Comparison of ENCODE assay signal across 29 mouse cellular contexts in the genomic region with DNA sequence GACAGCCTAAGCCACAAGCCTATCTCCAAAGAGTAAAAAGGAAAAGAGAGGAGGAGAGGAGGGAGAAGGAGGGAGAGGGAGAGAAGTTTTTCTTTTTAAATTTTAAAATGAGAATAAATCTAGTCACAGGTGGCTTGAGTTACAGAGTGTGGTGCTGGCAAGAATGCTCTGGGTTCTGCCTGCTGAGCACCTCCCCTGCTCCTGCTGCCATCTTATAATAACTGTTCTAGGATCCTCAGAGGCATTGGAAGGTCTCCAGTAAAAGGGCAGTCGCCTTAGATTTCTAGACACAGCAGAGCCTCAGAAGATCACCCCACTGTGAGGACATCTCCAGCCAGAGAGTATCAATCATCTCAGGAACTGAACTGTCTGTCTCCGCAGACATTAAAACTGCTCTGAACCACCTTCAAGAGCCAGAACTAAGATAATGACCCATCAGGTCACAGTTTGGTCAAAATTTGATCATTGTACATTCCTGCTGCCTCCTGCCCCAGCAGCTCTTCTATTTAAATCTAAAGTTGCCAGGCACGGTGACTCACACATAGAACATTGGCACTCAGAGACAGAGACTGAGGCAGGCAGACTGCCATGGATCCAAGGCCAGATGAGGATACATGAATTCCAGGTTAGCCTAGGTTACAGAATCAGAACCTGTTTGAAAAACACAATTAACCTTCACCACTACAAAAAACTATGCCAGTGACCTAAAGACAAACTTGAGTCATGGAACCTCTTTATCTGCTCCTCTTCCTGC. TPM values are rescaled to one million over a fixed set of nuclear protein-coding genes. Genes with fewer than 3 reads are reported as not detected.
A peak's percentile ranks its signal among the peaks of the same experiment; 100 is the strongest.
DNase-seq lines count a peak whose midpoint lies in the region; ATAC-seq and TF ChIP-seq lines count a peak whose summit lies in the region.
"Had no signal": no experiment of that assay in that cellular context is flagged by ENCODE, and none has a peak within 500 bp of the region (broad histone marks: within the 10 kb centered on the region; RNA-seq: fewer than 3 reads in every experiment).

No protein-coding gene starts in this region.

- intact Hi-C loops in heart, postnatal 14 days (cut with DNase I) = loop anchor here (5.0 to 10.0 kb wide), 2 partner anchors 164 to 366 kb away; a partner anchor contains a TSS

- TF ChIP-seq CTCF in layer of hippocampus, adult 2 months (conservative IDR thresholded peaks at IDR 0.05) = no peak

- no peak for DNase-seq in frontal cortex, postnatal 14 days (ENCODE audit: low spot score in 2 of 2)
- peak; percentile 26 to 44 for DNase-seq in layer of hippocampus, adult 2 months (ENCODE audit: low spot score in 2 of 2)
- no peak for DNase-seq in layer of hippocampus, postnatal 10 days (ENCODE audit: low spot score in 2 of 2)
- peak; percentile 50 for DNase-seq in Muller cell, postnatal 12 days (ENCODE audit: inconsistent ontology term)
- DNase-seq in adrenal gland, postnatal 25 days = peak; percentile 43
- DNase-seq in yolk sac, embryonic 10.5 days (ENCODE audit: low spot score) = no peak
- no peak for DNase-seq in heart, postnatal 14 days
- DNase-seq: B cell, adult 2 months; cerebellum, adult 11 months; cerebellum, adult 9-11 months; gastrocnemius, postnatal 14 days; heart, adult 11 months; heart, postnatal 4 days; kidney, adult 9 months; kidney, postnatal 14 days; lung, postnatal 4 days; midbrain, embryonic 14.5 days; thymus, postnatal 25 days had no signal

- no peak overlapping the region for H3K4me3 ChIP-seq in layer of hippocampus, adult 2 months
- H3K4me3 ChIP-seq: embryonic facial prominence, embryonic 15.5 days; forebrain, embryonic 15.5 days; limb, embryonic 10.5 days; neural tube, embryonic 12.5 days; stomach, embryonic 15.5 days had no signal

- H3K27ac ChIP-seq in layer of hippocampus, adult 2 months = peak overlapping the region; percentile 76
- H3K27ac ChIP-seq: embryonic facial prominence, embryonic 15.5 days; forebrain, embryonic 15.5 days; limb, embryonic 10.5 days; neural tube, embryonic 12.5 days; stomach, embryonic 15.5 days had no signal

- ATAC-seq in frontal cortex, adult (ENCODE audit: low TSS enrichment) = peak; percentile 84; the same call in 1 of the 2 replicates
- ATAC-seq: activated CD4-positive, CD25-positive, alpha-beta regulatory T cell, adult 4 months; forebrain, embryonic 15.5 days; hindbrain, embryonic 16.5 days; intestine, embryonic 16.5 days had no signal

RNA-seq across cellular contexts. Expression of a gene that starts 9.8 kb away (rescaled TPM):
- total RNA-seq in layer of hippocampus, adult 2 months (2021) = 10 to 100 TPM; 19.3 to 25.5 TPM
- 10 to 100 TPM; 19.7 to 20.4 TPM for total RNA-seq in layer of hippocampus, postnatal 10 days (2021)
- 12.2 and 14.9 TPM in 2 replicates for total RNA-seq in adrenal gland, postnatal 25 days (2021)
- total RNA-seq in heart, postnatal 14 days (2021) = 1 to 10 TPM; 2.8 to 2.9 TPM

RNA-seq across cellular contexts. Expression of a gene that starts 25.9 kb away (rescaled TPM):
- total RNA-seq in layer of hippocampus, adult 2 months (2021) = 10 to 100 TPM; 80.9 to 84.4 TPM
- 10 to 100 TPM; 65.6 to 78.1 TPM for total RNA-seq in layer of hippocampus, postnatal 10 days (2021)
- total RNA-seq in adrenal gland, postnatal 25 days (2021) = 59.5 and 64.5 TPM in 2 replicates
- total RNA-seq in heart, postnatal 14 days (2021) = 10 to 100 TPM; 64.9 to 75.1 TPM

RNA-seq across cellular contexts. Expression of a gene that starts 26.4 kb away (rescaled TPM):
- 100 to 1,000 TPM; 170 to 180 TPM for total RNA-seq in layer of hippocampus, adult 2 months (2021)
- 100 to 1,000 TPM; 197 to 202 TPM for total RNA-seq in layer of hippocampus, postnatal 10 days (2021)
- total RNA-seq in adrenal gland, postnatal 25 days (2021) = 5.1 and 5.4 TPM in 2 replicates
- total RNA-seq in heart, postnatal 14 days (2021) = not detected
- total RNA-seq: CH12.LX; gastrocnemius, postnatal 14 days; liver, adult 2 months had no signal

RNA-seq across cellular contexts. Expression of a gene that starts 26.6 kb away (rescaled TPM):
- total RNA-seq in layer of hippocampus, adult 2 months (2021) = 1 to 10 TPM; 5.2 to 5.6 TPM
- 1 to 10 TPM; 6.9 to 7.2 TPM for total RNA-seq in layer of hippocampus, postnatal 10 days (2021)
- 4.4 and 5.3 TPM in 2 replicates for total RNA-seq in adrenal gland, postnatal 25 days (2021)
- total RNA-seq in heart, postnatal 14 days (2021) = 1 to 10 TPM; 3.6 to 3.8 TPM

RNA-seq across cellular contexts. Expression of a gene that starts 49.5 kb away (rescaled TPM):
- total RNA-seq in layer of hippocampus, adult 2 months (2021) = 100 to 1,000 TPM; 713 to 825 TPM
- total RNA-seq in layer of hippocampus, postnatal 10 days (2021) = 100 to 1,000 TPM; 805 to 828 TPM
- total RNA-seq in adrenal gland, postnatal 25 days (2021) = 518 and 539 TPM in 2 replicates
- total RNA-seq in heart, postnatal 14 days (2021) = 1,000 to 10,000 TPM; 2,083 to 2,242 TPM

Comparison
In these comparisons a context has a peak if more than half of its experiments do, and no peak if none do; other contexts are left out.
1. DNase-seq: peak in layer of hippocampus, adult 2 months (2 of 2), Muller cell, postnatal 12 days (single experiment) and adrenal gland, postnatal 25 days (single experiment); none in frontal cortex, postnatal 14 days (0 of 2), layer of hippocampus, postnatal 10 days (0 of 2), yolk sac, embryonic 10.5 days (single experiment) and heart, postnatal 14 days (0 of 2).
2. RNA of a gene that starts 26.4 kb away (total RNA-seq): 197 to 202 TPM in layer of hippocampus, postnatal 10 days and 170 to 180 TPM in layer of hippocampus, adult 2 months; 5.1 to 5.4 TPM in adrenal gland, postnatal 25 days and not detected in heart, postnatal 14 days; every median in the first group is over 10 times any median in the second.